Mouse (Mus musculus) small intestine, adult 2 months (tissue): ENCODE results near the gene Ccdc157. TPM values are rescaled to one million over a fixed set of nuclear protein-coding genes. Genes with fewer than 3 reads are reported as not detected.

ENCODE experiments used
- H3K27ac ChIP-seq: fragments of 200-500 bp; 2 replicates; pipeline ENCODE4 v1.5.1; 2012; ENCODE audit warnings: low read depth, low read length, control low read depth, inconsistent platforms; ENCODE audit not compliant: insufficient read depth
- H3K27me3 ChIP-seq: fragments of 200-500 bp; 2 replicates; pipeline ENCODE4 v1.6.1; 2012; ENCODE audit warnings: mild to moderate bottlenecking, moderate library complexity, low read length, inconsistent platforms; ENCODE audit not compliant: control insufficient read depth, insufficient read depth
- H3K36me3 ChIP-seq: fragments of 200-500 bp; 2 replicates; pipeline ENCODE4 v1.6.1; 2012; ENCODE audit warnings: mild to moderate bottlenecking, low read length, control low read depth, inconsistent platforms; ENCODE audit not compliant: control insufficient read depth, insufficient read depth
- H3K4me1 ChIP-seq: fragments of 200-500 bp; 2 replicates; pipeline ENCODE4 v1.6.1; 2012; ENCODE audit warnings: low read length, inconsistent platforms, mixed read lengths; ENCODE audit not compliant: control insufficient read depth, insufficient read depth, insufficient read length
- H3K4me3 ChIP-seq: fragments of 200-500 bp; 2 replicates; pipeline ENCODE4 v1.5.1; 2012; ENCODE audit warnings: low read depth, mild to moderate bottlenecking, control low read depth, inconsistent platforms, low read length, moderate library complexity
- CTCF ChIP-seq: fragments of 200-500 bp; IDR thresholded peaks from 2 replicates; pipeline ENCODE4 v1.5.1; 2012; ENCODE audit warnings: low read depth, mild to moderate bottlenecking, control low read depth, inconsistent platforms, low read length, moderate library complexity, mixed read lengths; ENCODE audit not compliant: insufficient replicate concordance, insufficient read length; ENCODE audit errors: extremely low read depth
- POLR2A ChIP-seq: fragments of 200-500 bp; IDR thresholded peaks from 2 replicates; pipeline ENCODE4 v1.6.1; 2012; ENCODE audit warnings: low read depth, mild to moderate bottlenecking, control low read depth, inconsistent platforms, low read length, moderate library complexity
- WGBS: fragments of 180-500 bp; shearing (Covaris S2); methylation state at CpG from one replicate; pipeline ENCODE4 v1.1.7; 2018; 5-methylcytosine and 5-hydroxymethylcytosine counted together
- polyA plus RNA-seq: library from polyadenylated mRNA; depleted of rRNA; stranded (reverse); fragments of >200 nt; gene quantifications from 2 replicates; pipeline ENCODE4 v1.2.3, GENCODE M21; 2012

Gene Ccdc157
- polyA plus RNA-seq, 1 experiment, result 2.1 TPM

DNA sequence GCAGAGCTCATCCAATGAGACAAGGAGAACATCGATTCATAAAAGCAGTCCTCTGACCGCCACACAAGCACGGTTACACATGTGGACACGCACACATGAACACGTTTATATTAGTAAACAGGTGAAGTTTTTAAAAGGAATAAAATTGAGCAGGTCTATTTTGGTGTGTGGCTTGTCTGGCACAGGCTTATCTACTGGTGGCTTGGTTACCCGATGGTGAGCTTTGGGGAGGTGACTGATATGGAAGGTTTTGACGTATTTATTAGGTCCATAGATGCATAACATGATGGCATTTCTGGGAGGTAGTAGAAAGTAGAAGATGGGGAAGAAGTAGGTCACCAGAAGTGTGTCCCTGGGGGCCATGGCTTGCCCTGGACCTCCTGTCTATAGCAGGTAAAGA is 6.4 kb downstream of the Ccdc157 start:
- no peaks in the 10 kb centered on the region for H3K36me3 ChIP-seq

DNA sequence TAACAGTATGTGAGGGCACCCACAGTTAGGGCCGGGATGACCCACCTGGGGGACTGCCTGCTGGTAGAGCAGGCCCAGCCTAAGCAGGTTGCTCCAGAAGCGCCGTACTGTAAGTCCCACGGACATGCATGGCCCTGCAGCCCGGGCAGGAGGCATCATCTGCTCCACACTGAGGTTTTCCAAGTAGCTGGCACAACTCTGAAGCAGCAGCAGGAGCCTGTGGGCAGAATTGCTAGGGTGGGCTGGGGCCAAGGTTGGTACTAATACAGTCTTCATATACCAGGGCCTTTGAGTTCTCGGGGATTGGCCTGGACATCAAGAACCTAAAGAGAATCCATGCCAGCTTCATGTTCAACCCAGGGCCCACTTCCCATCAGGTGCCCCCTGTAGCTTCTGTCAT is 10.2 kb downstream of the Ccdc157 start:
- WGBS, result 91% methylated on average over 6 of the region's 6 CpGs
- no peak overlapping the region for H3K27ac ChIP-seq
- H3K27me3 ChIP-seq, result no peaks in the 10 kb centered on the region
- H3K36me3 ChIP-seq, result no peaks in the 10 kb centered on the region
- H3K4me1 ChIP-seq, result no peaks in the 10 kb centered on the region
- TF ChIP-seq POLR2A, result no peak
- no peak for TF ChIP-seq CTCF
- no peak overlapping the region for H3K4me3 ChIP-seq

More for the DNA sequence above, 6.4 kb downstream of the Ccdc157 start:
- Histone ChIP-seq H3K27me3 (no peaks in the 10 kb centered on the region), H3K4me1 (no peaks in the 10 kb centered on the region), H3K27ac (no peak overlapping the region), H3K4me3 (no peak overlapping the region)
- WGBS, result 86% methylated on average over 7 of the region's 7 CpGs
- TF ChIP-seq CTCF, result no peak
- TF ChIP-seq POLR2A, result no peak

GRCm38 (mm10) chr11:4148536-4149156 is 11.4 kb downstream of the Ccdc157 start:
- TF ChIP-seq POLR2A (no peak), CTCF (no peak)
- WGBS, result 86% methylated on average over 9 of the region's 9 CpGs
- Histone ChIP-seq H3K4me1 (no peaks in the 10 kb centered on the region), H3K4me3 (no peak overlapping the region), H3K36me3 (peaks cover 1% of the 10 kb centered on the region; the same call in 1 of the 2 replicates), H3K27ac (no peak overlapping the region), H3K27me3 (no peaks in the 10 kb centered on the region)

GRCm38 (mm10) chr11:4148120-4148519 is 12.0 kb downstream of the Ccdc157 start:
- 93% methylated on average over 5 of the region's 5 CpGs for WGBS

DNA sequence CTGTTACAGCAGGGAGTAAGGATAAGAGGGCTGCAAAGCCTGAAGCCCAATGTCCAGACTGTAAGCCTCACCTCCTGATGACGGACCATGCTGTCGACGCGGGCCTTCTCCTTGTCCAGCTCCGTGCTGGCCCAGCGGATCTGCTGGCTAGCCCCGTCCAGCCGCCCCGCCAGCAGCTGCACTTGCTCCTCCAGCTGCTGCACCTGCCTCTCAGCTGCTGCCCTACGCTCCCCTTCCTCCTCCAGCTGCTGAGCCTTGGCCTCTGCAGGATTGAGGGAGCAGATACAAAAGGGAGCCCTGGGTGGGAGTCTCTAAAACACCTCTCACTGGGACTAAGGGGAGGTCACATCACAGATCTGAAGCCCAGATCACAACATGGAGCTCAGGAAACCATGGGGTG is 13.0 kb downstream of the Ccdc157 start:
- 66% methylated on average over 10 of the region's 10 CpGs for WGBS
- Histone ChIP-seq H3K4me3 (no peak overlapping the region), H3K27ac (no peak overlapping the region), H3K27me3 (no peaks in the 10 kb centered on the region), H3K36me3 (peaks cover 14% of the 10 kb centered on the region; the same call in 1 of the 2 replicates), H3K4me1 (no peaks in the 10 kb centered on the region)
- TF ChIP-seq CTCF (no peak), POLR2A (no peak)

More at GRCm38 (mm10) chr11:4148120-4148519, 12.0 kb downstream of the Ccdc157 start:
- H3K27me3 ChIP-seq, result no peaks in the 10 kb centered on the region
- no peaks in the 10 kb centered on the region for H3K4me1 ChIP-seq
- no peak overlapping the region for H3K27ac ChIP-seq
- TF ChIP-seq POLR2A (no peak), CTCF (no peak)
- no peak overlapping the region for H3K4me3 ChIP-seq
- H3K36me3 ChIP-seq, result peaks cover 5% of the 10 kb centered on the region; the same call in 1 of the 2 replicates

DNA sequence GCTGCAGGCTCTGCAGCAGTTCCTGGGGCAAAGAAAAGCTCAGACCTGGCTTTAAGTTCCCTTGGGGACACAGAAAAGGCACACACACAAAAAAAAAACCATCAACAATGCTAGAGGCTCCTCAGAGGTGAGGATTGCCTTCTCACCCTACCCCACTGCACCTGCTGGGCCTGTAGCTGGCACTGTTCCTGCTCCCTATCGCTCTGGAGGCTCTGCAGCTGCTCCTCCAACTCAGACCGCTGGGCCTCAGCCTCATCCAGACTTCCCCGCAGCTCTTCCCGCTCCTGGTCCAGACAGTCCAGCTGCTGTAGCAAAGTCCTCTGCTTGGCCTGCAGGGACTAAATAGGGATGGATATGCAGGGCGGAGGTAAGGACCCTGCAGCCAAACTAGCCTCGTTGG is 13.7 kb downstream of the Ccdc157 start:
- Histone ChIP-seq H3K4me1 (no peaks in the 10 kb centered on the region), H3K4me3 (no peak overlapping the region), H3K27me3 (no peaks in the 10 kb centered on the region), H3K36me3 (peaks cover 20% of the 10 kb centered on the region), H3K27ac (no peak overlapping the region)
- TF ChIP-seq CTCF (no peak), POLR2A (no peak)
- 26% methylated on average over 6 of the region's 6 CpGs for WGBS

GRCm38 (mm10) chr11:4143281-4144062 is 16.6 kb downstream of the Ccdc157 start:
- WGBS, result 91% methylated on average over 21 of the region's 21 CpGs
- H3K27ac ChIP-seq, result no peak overlapping the region
- peaks cover 37% of the 10 kb centered on the region for H3K36me3 ChIP-seq
- H3K4me1 ChIP-seq, result no peaks in the 10 kb centered on the region
- H3K4me3 ChIP-seq, result no peak overlapping the region
- no peaks in the 10 kb centered on the region for H3K27me3 ChIP-seq
- TF ChIP-seq CTCF, result no peak
